Mouse (Mus musculus) testis, adult 2 months (tissue): Measurements from ENCODE around the gene Bach2.

Experiments used
- CTCF ChIP-seq: fragments of 200-500 bp; IDR thresholded peaks from 2 replicates; pipeline ENCODE4 v1.5.1; 2012; ENCODE audit warnings: low read depth, mild to moderate bottlenecking, inconsistent platforms, low read length, moderate library complexity; ENCODE audit not compliant: control insufficient read depth, insufficient read depth, insufficient replicate concordance
- POLR2A ChIP-seq: fragments of 200-500 bp; IDR thresholded peaks from 2 replicates; pipeline ENCODE4 v1.6.1; 2012; ENCODE audit warnings: low read depth, mild to moderate bottlenecking, inconsistent platforms, low read length, moderate library complexity; ENCODE audit not compliant: control insufficient read depth

GRCm38 (mm10) chr4:32258093-32258492, 19.5 kb downstream of the Bach2 start:
- TF ChIP-seq CTCF (no peak), POLR2A (no peak)
